ENCODE assay signal across 15 mouse cellular contexts in the genomic region with DNA sequence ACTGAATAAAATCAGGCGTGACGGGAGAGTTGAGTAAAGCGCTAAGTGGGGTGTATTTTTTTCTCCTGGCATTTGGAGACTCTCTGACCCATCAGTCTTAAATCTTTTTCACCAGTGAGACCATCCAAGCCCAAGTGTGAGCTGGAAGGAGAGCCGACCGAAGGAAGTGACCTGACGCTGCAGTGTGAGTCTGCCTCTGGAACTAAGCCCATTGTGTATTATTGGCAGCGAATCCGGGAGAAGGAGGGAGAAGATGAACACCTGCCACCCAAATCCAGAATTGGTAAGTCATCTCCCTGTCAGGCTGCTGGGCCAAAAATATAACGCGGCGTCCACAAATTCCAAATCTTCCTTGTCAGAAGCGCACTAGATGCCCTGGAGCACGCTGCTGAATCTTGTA. TPM values are rescaled to one million over a fixed set of nuclear protein-coding genes. Genes with fewer than 3 reads are reported as not detected.
DNase-seq lines count a peak whose midpoint lies in the region; ATAC-seq and TF ChIP-seq lines count a peak whose summit lies in the region.
"Had no signal": no experiment of that assay in that cellular context is flagged by ENCODE, and none has a peak within 500 bp of the region (broad histone marks: within the 10 kb centered on the region; RNA-seq: fewer than 3 reads in every experiment).

No protein-coding gene starts in this region.

- 0 out of 2 replicates have a peak, but pooled peaks have one; percentile 32 for ATAC-seq in hindbrain, postnatal 0 days
- ATAC-seq in hindbrain, embryonic 12.5 days (ENCODE audit: low FRiP score) = no peak
- ATAC-seq: CD4-positive, CD25-positive, alpha-beta regulatory T cell, adult 4 months; inflammation-experienced regulatory T-cells, adult 6 months had no signal

- no peak overlapping the region for H3K4me3 ChIP-seq in hindbrain, postnatal 0 days (ENCODE audit: low read length)
- no peak overlapping the region for H3K4me3 ChIP-seq in hindbrain, embryonic 10.5 days
- no peak overlapping the region for H3K4me3 ChIP-seq in hindbrain, embryonic 12.5 days
- H3K4me3 ChIP-seq: limb, embryonic 13.5 days; neural tube, embryonic 13.5 days had no signal

- H3K9ac ChIP-seq in hindbrain, postnatal 0 days (replicated peaks; ENCODE audit: low read length) = no peak overlapping the region
- H3K9ac ChIP-seq in hindbrain, embryonic 12.5 days = no peak overlapping the region
- H3K9ac ChIP-seq: limb, embryonic 13.5 days; neural tube, embryonic 13.5 days had no signal

- no peak overlapping the region for H3K27ac ChIP-seq in hindbrain, postnatal 0 days
- H3K27ac ChIP-seq in hindbrain, embryonic 10.5 days = no peak overlapping the region
- no peak overlapping the region for H3K27ac ChIP-seq in hindbrain, embryonic 12.5 days
- H3K27ac ChIP-seq: limb, embryonic 13.5 days; neural tube, embryonic 13.5 days had no signal

- no peaks in the 10 kb centered on the region for H3K27me3 ChIP-seq in hindbrain, postnatal 0 days (ENCODE audit: insufficient read depth, low read length)
- no peaks in the 10 kb centered on the region for H3K27me3 ChIP-seq in hindbrain, embryonic 10.5 days (ENCODE audit: insufficient read depth, poor library complexity, severe bottlenecking)
- H3K27me3 ChIP-seq in hindbrain, embryonic 12.5 days = no peaks in the 10 kb centered on the region
- H3K27me3 ChIP-seq: limb, embryonic 13.5 days; neural tube, embryonic 13.5 days had no signal

- 58% methylated on average over 13 of the region's 13 CpGs for WGBS in hindbrain, postnatal 0 days
- 83% methylated on average over 13 of the region's 13 CpGs for WGBS in hindbrain, embryonic 10.5 days
- WGBS in hindbrain, embryonic 12.5 days = 79% methylated on average over 13 of the region's 13 CpGs

- no peaks in the 10 kb centered on the region for H3K9me3 ChIP-seq in hindbrain, postnatal 0 days (ENCODE audit: low read length)
- no peaks in the 10 kb centered on the region for H3K9me3 ChIP-seq in hindbrain, embryonic 10.5 days
- H3K9me3 ChIP-seq in hindbrain, embryonic 12.5 days (replicated peaks) = no peaks in the 10 kb centered on the region
- H3K9me3 ChIP-seq: limb, embryonic 13.5 days; neural tube, embryonic 13.5 days had no signal

- no peak overlapping the region for H3K4me2 ChIP-seq in hindbrain, postnatal 0 days (ENCODE audit: low read depth, low read length)
- no peak overlapping the region for H3K4me2 ChIP-seq in hindbrain, embryonic 12.5 days (replicated peaks)
- H3K4me2 ChIP-seq: limb, embryonic 13.5 days; neural tube, embryonic 13.5 days had no signal

- peak; percentile 47 for DNase-seq in hindbrain, postnatal 0 days (ENCODE audit: low spot score)
- DNase-seq in hindbrain, embryonic 10.5 days (ENCODE audit: low spot score) = no peak
- peak; percentile 21 for DNase-seq in right cerebral cortex, postnatal 25 days
- no peak for DNase-seq in right cerebral cortex, postnatal 14 days
- DNase-seq in cerebellum, adult 9-11 months = peak; percentile 92
- DNase-seq in liver = no peak
- DNase-seq in urinary bladder, postnatal 10 days (ENCODE audit: low spot score) = no peak
- DNase-seq: adrenal gland, adult 8-10 months; midbrain, embryonic 14.5 days; retina, postnatal 1 day had no signal

- H3K4me1 ChIP-seq in hindbrain, postnatal 0 days (ENCODE audit: insufficient read depth, low read length) = no peaks in the 10 kb centered on the region
- peaks cover 9% of the 10 kb centered on the region for H3K4me1 ChIP-seq in hindbrain, embryonic 10.5 days (replicated peaks)
- H3K4me1 ChIP-seq in hindbrain, embryonic 12.5 days = peaks cover 5% of the 10 kb centered on the region; the same call in 1 of the 2 replicates
- H3K4me1 ChIP-seq: limb, embryonic 13.5 days had no signal

- no peaks in the 10 kb centered on the region for H3K36me3 ChIP-seq in hindbrain, postnatal 0 days (ENCODE audit: insufficient read depth, low read length)
- peaks cover 19% of the 10 kb centered on the region for H3K36me3 ChIP-seq in hindbrain, embryonic 10.5 days
- H3K36me3 ChIP-seq in hindbrain, embryonic 12.5 days = peaks cover 14% of the 10 kb centered on the region; the same call in 1 of the 2 replicates

- no peak for TF ChIP-seq CTCF in hindbrain, postnatal 0 days (IDR thresholded peaks at IDR 0.05; ENCODE audit: low read depth)

RNA-seq across cellular contexts. Expression of a gene that starts 28.5 kb away (rescaled TPM):
- 3,796 and 3,887 TPM in 2 replicates for total RNA-seq in hindbrain, postnatal 0 days (2014; rRNA removed)
- polyA plus RNA-seq in hindbrain, postnatal 0 days (2015; fragmentation: Nextera tagmentation; extraction: Ambion mirVana) = 2,316 and 2,371 TPM in 2 replicates
- polyA plus RNA-seq in hindbrain, embryonic 10.5 days (2016; fragmentation: Nextera tagmentation; extraction: Ambion mirVana) = 2,933 and 3,536 TPM in 2 replicates
- polyA plus RNA-seq in hindbrain, embryonic 12.5 days (2016; fragmentation: Nextera tagmentation; extraction: Ambion mirVana) = 2,594 and 2,617 TPM in 2 replicates

Comparison
In these comparisons a context has a peak if more than half of its experiments do, and no peak if none do; other contexts are left out.
1. DNase-seq: peak in hindbrain, postnatal 0 days (single experiment), right cerebral cortex, postnatal 25 days (single experiment) and cerebellum, adult 9-11 months (single experiment); none in hindbrain, embryonic 10.5 days (single experiment), right cerebral cortex, postnatal 14 days (single experiment), liver (single experiment) and urinary bladder, postnatal 10 days (single experiment).